21 mouse cellular contexts compared by ENCODE assay signal in the genomic region with DNA sequence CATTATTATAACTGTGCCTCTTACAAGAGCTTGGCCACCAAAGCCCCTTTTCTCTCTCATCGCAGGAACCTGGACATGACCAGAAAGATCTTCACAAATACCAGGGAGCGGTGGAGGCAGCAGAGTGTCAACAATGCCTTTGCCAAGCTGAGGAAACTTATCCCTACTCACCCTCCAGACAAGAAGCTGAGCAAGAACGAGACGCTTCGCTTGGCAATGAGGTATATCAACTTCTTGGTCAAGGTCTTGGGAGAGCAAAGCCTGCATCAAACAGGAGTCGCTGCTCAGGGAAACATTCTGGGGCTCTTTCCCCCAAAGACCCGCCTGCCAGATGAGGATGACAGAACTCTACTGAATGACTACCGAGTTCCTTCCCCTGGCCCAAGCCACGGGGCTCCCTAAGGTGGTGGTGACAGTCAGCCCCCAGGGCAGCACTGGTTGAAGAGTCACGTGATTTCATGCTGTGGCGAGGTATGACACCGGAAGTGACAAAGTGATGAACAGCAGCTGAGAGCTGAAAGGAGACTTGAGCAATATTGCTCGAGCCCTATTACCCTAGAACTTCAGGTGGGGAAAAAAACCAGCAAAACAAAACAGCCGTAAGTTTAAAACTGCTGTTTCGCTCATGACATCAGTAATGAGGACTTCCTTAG. TPM values are rescaled to one million over a fixed set of nuclear protein-coding genes. Genes with fewer than 3 reads are reported as not detected.
DNase-seq lines count a peak whose midpoint lies in the region; ATAC-seq and TF ChIP-seq lines count a peak whose summit lies in the region.
"Had no signal": no experiment of that assay in that cellular context is flagged by ENCODE, and none has a peak within 500 bp of the region (broad histone marks: within the 10 kb centered on the region; RNA-seq: fewer than 3 reads in every experiment).

No protein-coding gene starts in this region.

- no peaks in the 10 kb centered on the region for H3K27me3 ChIP-seq in midbrain, embryonic 13.5 days
- H3K27me3 ChIP-seq in cerebellum, adult 2 months (ENCODE audit: control insufficient read depth, insufficient read depth, low read length): no peaks in the 10 kb centered on the region
- peaks cover 50% of the 10 kb centered on the region for H3K27me3 ChIP-seq in embryonic facial prominence, embryonic 10.5 days (replicated peaks; ENCODE audit: low read depth, poor library complexity, severe bottlenecking)
- H3K27me3 ChIP-seq: heart, embryonic 15.5 days; limb, embryonic 12.5 days; stomach, embryonic 15.5 days had no signal

- H3K4me3 ChIP-seq in midbrain, embryonic 13.5 days (replicated peaks): no peak overlapping the region
- no peak overlapping the region for H3K4me3 ChIP-seq in cerebellum, adult 2 months (replicated peaks; ENCODE audit: insufficient read depth, low read depth, low read length)
- no peak overlapping the region for H3K4me3 ChIP-seq in embryonic facial prominence, embryonic 10.5 days
- H3K4me3 ChIP-seq: forebrain, embryonic 12.5 days; heart, embryonic 15.5 days; limb, embryonic 12.5 days; stomach, embryonic 15.5 days had no signal

- TF ChIP-seq CTCF in cerebellum, adult 2 months (IDR thresholded peaks at IDR 0.05; ENCODE audit: borderline replicate concordance, insufficient read depth, low read depth, low read length): no peak

- intact Hi-C loops in heart, postnatal 36 days (cut with DNase I): no loop called here

- DNase-seq in heart, adult 11 months: peak; percentile 56
- DNase-seq in heart, postnatal 36 days: no peak
- peak; percentile 52 for DNase-seq in T-cell, adult 2 months (ENCODE audit: low spot score)
- peak; percentile 48 for DNase-seq in thymus, postnatal 14 days
- no peak for DNase-seq in cerebellum, adult 2 months
- DNase-seq in embryonic facial prominence, embryonic 10.5 days (ENCODE audit: low spot score): no peak
- no peak for DNase-seq in adrenal gland, adult 18-20 months (ENCODE audit: low spot score in 2 of 2)
- DNase-seq: adrenal gland, postnatal 10 days; cerebellum, adult 18-20 months; heart, adult 18-20 months; lung, postnatal 10 days had no signal

- H3K27ac ChIP-seq in midbrain, embryonic 13.5 days: no peak overlapping the region
- H3K27ac ChIP-seq in cerebellum, adult 2 months (ENCODE audit: insufficient read depth, low read length): no peak overlapping the region
- no peak overlapping the region for H3K27ac ChIP-seq in embryonic facial prominence, embryonic 10.5 days (replicated peaks)
- H3K27ac ChIP-seq: forebrain, embryonic 12.5 days; heart, embryonic 15.5 days; hindbrain, postnatal 0 days; limb, embryonic 12.5 days; liver, embryonic 14.5 days; stomach, embryonic 15.5 days had no signal

- no peaks in the 10 kb centered on the region for H3K36me3 ChIP-seq in midbrain, embryonic 13.5 days
- no peaks in the 10 kb centered on the region for H3K36me3 ChIP-seq in embryonic facial prominence, embryonic 10.5 days (replicated peaks)
- H3K36me3 ChIP-seq: forebrain, embryonic 12.5 days; heart, embryonic 15.5 days; limb, embryonic 12.5 days; stomach, embryonic 15.5 days had no signal

- ATAC-seq in midbrain, embryonic 13.5 days: no peak
- ATAC-seq: hindbrain, postnatal 0 days had no signal

- no peak for TF ChIP-seq POLR2A in cerebellum, adult 2 months (IDR thresholded peaks at IDR 0.05; ENCODE audit: borderline replicate concordance, insufficient read depth, low read length)

- no peaks in the 10 kb centered on the region for H3K9me3 ChIP-seq in midbrain, embryonic 13.5 days
- no peaks in the 10 kb centered on the region for H3K9me3 ChIP-seq in embryonic facial prominence, embryonic 10.5 days
- H3K9me3 ChIP-seq: forebrain, embryonic 12.5 days; heart, embryonic 15.5 days; limb, embryonic 12.5 days; stomach, embryonic 15.5 days had no signal

- H3K4me2 ChIP-seq in midbrain, embryonic 13.5 days (replicated peaks): peak overlapping the region; percentile 15
- H3K4me2 ChIP-seq: forebrain, embryonic 12.5 days; heart, embryonic 15.5 days; limb, embryonic 12.5 days; stomach, embryonic 15.5 days had no signal

- no peak overlapping the region for H3K9ac ChIP-seq in midbrain, embryonic 13.5 days (replicated peaks)
- H3K9ac ChIP-seq: forebrain, embryonic 12.5 days; heart, embryonic 15.5 days; limb, embryonic 12.5 days; liver, embryonic 14.5 days; stomach, embryonic 15.5 days had no signal

- 79% methylated on average over 15 of the region's 15 CpGs for WGBS in midbrain, embryonic 13.5 days
- 85% methylated on average over 15 of the region's 15 CpGs for WGBS in cerebellum, adult 2 months
- WGBS in embryonic facial prominence, embryonic 10.5 days: 83% methylated on average over 15 of the region's 15 CpGs

- H3K4me1 ChIP-seq in midbrain, embryonic 13.5 days (replicated peaks): peaks cover 24% of the 10 kb centered on the region
- H3K4me1 ChIP-seq in cerebellum, adult 2 months (ENCODE audit: control insufficient read depth, insufficient read depth, low read length): no peaks in the 10 kb centered on the region
- H3K4me1 ChIP-seq in embryonic facial prominence, embryonic 10.5 days: peaks cover 10% of the 10 kb centered on the region
- H3K4me1 ChIP-seq: limb, embryonic 12.5 days; stomach, embryonic 15.5 days had no signal

RNA-seq across cellular contexts. Expression of gene Tal2, which starts 6.4 kb away (rescaled TPM):
- under 1 TPM in 1 of 2 experiments, not detected in 1; 0.08 TPM for total RNA-seq in heart, postnatal 36 days (2021)
- 30.1 and 35.7 TPM in 2 replicates for polyA plus RNA-seq in midbrain, embryonic 13.5 days (2015; fragmentation: Nextera tagmentation; extraction: Ambion mirVana)
- 0.08 and 0.25 TPM in 2 replicates for polyA plus RNA-seq in cerebellum, adult 2 months (2012; rRNA removed)
- 0.53 and 0.88 TPM in 2 replicates for polyA plus RNA-seq in embryonic facial prominence, embryonic 10.5 days (2016; fragmentation: Nextera tagmentation; extraction: Ambion mirVana)
- total RNA-seq in adrenal gland, adult 18-20 months (2021): not detected
- total RNA-seq: monocyte, adult 5-6 weeks had no signal
- polyA plus RNA-seq: heart, embryonic 15.5 days; kidney, embryonic 14.5 days; large intestine, adult 2 months; liver, embryonic 14.5 days had no signal

RNA-seq across cellular contexts. Expression of gene Tmem38b, which starts 40.0 kb away (rescaled TPM):
- total RNA-seq in heart, postnatal 36 days (2021): 10 to 100 TPM; 18.5 to 24.0 TPM
- 11.1 TPM in 2 replicates for polyA plus RNA-seq in midbrain, embryonic 13.5 days (2015; fragmentation: Nextera tagmentation; extraction: Ambion mirVana)
- polyA plus RNA-seq in cerebellum, adult 2 months (2012; rRNA removed): 8.5 and 9.2 TPM in 2 replicates
- polyA plus RNA-seq in embryonic facial prominence, embryonic 10.5 days (2016; fragmentation: Nextera tagmentation; extraction: Ambion mirVana): 4.6 and 4.8 TPM in 2 replicates
- 10 to 100 TPM; 30.2 to 34.6 TPM for total RNA-seq in adrenal gland, adult 18-20 months (2021)

Comparison
In these comparisons a context has a peak if more than half of its experiments do, and no peak if none do; other contexts are left out.
1. DNase-seq: peak in heart, adult 11 months (single experiment), T-cell, adult 2 months (single experiment) and thymus, postnatal 14 days (single experiment); none in heart, postnatal 36 days (0 of 2), cerebellum, adult 2 months (0 of 2), embryonic facial prominence, embryonic 10.5 days (single experiment) and adrenal gland, adult 18-20 months (0 of 2).
2. RNA of gene Tal2, which starts 6.4 kb away (polyA plus RNA-seq): 30.1 to 35.7 TPM in midbrain, embryonic 13.5 days; 0.53 to 0.88 TPM in embryonic facial prominence, embryonic 10.5 days and 0.08 to 0.25 TPM in cerebellum, adult 2 months; every median in the first group is over 10 times any median in the second.